Mouse (Mus musculus) cerebral cortex, adult 2 months (tissue): ENCODE data around the gene Phospho1.

ENCODE experiments used
- WGBS: fragments of 180-500 bp; shearing (Covaris S2); methylation state at CpG from one replicate; pipeline ENCODE4 v1.1.7; 2018; 5-methylcytosine and 5-hydroxymethylcytosine counted together

The Phospho1 gene

GRCm38 (mm10) chr11:95824071-95824876, at the start of gene Phospho1:
Gene Phospho1, plus strand, starts transcription at chr11:95824499.
- WGBS, result under 1% methylated on average over 65 of the region's 78 CpGs

DNA sequence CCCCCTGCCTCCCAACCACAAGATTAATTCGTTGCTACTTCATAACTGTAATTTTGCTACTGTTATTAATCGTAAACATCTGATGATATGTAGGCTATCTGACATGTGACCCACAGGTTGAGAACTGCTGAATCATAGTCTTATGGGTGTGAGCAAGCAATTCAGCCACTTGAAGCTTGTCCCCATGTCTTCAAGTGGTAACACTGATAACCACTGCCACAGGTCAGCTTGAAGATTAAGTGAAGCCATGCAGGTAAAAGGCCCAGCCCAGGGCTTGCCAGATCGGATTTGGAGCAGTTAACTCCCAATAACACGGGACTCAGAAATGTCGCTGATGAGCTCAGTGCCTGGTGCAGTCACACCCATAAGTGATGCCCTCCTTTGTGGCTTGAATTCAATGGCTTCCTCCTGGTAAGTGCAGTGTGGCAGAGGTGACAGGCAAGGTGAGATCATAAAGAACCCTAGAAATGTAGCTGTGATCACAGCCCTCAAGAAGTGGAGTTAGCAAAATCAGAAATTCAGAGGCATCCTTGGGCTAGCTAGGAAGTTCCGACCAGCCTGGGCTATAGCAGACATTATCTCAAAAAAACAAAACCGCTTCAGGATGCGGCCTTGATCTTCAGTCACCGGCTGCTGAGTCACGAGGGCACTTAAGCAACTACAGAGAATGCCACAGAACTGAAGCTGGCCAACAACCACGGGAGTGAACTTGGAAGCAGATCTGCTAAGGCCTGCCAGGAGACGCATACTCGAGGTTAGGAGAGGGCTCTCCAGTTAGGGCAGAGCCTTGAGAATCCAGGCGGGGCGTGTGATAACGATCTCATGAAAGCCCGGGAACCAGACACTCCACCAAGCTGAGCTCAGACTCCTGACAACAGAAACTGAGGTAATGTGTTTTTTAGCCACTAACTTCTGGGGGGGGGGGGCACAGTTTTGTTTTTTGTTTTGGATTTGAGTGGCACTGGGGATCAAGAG, 46.7 kb upstream of the Phospho1 start:
- 65% methylated on average over 17 of the region's 17 CpGs for WGBS

DNA sequence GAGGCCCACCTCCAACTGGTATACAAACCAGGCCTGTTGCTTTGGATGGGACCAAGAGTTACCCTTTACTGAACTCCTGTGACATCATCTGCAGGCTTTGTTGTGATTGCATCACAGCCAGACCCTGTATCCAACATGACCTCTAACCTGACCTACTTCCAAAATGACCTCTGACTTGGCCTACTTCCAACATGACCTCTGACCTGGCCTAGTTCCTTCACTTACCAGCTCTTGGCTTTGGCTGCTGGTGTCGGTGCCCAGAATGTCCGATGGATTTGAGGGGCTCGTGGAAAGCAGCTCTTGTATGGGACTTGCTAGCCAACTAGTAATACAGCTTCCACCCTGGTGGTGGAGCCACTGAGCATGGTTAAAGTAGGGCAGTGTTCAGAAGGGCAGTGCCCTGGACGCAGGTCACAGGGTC, 45.5 kb upstream of the Phospho1 start:
- WGBS, result 68% methylated on average over 4 of the region's 4 CpGs

DNA sequence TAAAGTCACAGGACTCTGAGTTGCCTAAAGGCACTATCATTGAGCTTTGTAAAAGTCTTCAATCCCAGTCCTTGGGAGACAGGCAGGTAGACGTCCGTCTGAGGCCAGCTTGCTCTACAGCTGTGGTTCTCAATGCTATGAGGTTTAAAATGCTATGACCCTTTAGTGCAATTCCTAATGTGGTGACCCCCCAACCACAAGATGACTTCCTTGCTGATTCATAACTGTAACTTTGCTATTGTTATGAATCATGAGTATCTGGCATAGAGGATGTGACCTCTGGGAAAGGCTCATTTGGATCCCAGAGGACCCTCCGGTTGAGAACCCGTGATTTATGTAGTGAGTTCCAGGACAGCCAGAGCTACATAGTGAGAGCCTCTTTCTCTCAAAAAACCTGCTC, 44.9 kb upstream of the Phospho1 start:
- 93% methylated on average over 4 of the region's 4 CpGs for WGBS

- 95% methylated on average over 8 of the region's 8 CpGs for WGBS
Observed at GRCm38 (mm10) chr11:95780480-95780879, 43.8 kb upstream of the Phospho1 start.

- WGBS, result 81% methylated on average over 11 of the region's 11 CpGs
Observed at GRCm38 (mm10) chr11:95781557-95781956, 42.7 kb upstream of the Phospho1 start.

DNA sequence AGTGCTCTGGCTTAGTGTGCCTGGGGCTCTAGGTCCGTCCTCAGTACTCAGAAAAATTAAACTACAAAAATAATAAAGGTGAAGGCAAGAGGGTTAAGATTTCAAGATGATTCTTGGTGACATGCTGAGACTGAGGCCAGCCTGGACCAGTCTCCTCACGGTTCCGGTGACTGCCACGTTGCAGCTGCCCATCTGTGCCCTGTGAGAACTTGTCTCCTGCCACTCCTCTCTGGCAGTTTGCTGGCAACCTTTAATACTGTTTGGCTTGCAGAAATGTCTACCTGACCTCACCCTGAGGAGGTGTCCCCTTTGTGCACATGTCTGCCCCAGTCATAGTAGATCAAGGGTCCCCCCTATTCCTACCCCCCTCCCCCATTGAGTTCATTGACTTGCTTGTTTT, 40.8 kb upstream of the Phospho1 start:
- 88% methylated on average over 4 of the region's 4 CpGs for WGBS

DNA sequence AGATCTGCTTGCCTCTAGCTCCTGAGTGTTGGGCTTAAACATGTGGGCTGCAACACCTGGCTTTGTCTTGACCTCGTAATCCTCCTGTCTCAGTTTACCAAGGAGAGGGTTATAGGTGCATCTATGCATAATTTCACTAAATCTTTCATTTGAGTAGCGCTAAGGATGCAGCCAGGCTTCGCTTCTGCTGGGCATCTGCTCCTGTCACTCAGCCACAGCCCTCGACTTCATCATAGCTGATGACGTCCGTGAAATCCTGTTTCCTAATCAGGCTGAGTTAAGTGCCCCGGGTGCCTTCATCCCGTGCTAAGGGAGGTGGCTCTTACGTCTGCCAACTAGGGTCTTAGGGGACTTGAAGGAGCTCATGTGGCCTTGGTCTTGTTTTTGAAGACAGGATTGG, 40.3 kb upstream of the Phospho1 start:
- 91% methylated on average over 9 of the region's 9 CpGs for WGBS

- 94% methylated on average over 4 of the region's 4 CpGs for WGBS
Observed at GRCm38 (mm10) chr11:95785675-95786074, 38.6 kb upstream of the Phospho1 start.

GRCm38 (mm10) chr11:95786511-95786910, 37.8 kb upstream of the Phospho1 start:
- WGBS, result 92% methylated on average over 6 of the region's 6 CpGs

DNA sequence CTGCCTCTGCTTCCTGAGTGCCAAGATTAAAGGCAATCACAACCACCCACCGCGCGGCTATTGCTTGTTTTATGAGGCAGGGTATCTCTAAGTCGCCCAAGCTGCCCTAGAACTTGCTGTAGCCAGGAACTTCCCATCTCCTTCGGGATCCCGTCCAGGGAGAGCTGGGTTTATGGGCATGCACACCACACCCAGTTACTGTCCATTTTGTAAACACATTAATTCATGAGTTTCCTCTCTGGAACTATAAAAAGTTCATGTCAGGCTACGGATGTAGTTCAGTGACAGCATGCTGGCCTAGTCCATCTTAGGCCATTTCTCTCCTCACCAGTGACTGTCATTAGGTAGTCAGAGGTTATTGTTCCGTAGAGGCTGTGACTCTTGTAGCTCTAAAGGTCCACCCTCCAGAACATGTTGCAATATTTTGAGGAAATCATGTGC, 34.8 kb upstream of the Phospho1 start:
- 79% methylated on average over 8 of the region's 8 CpGs for WGBS

- WGBS, result 56% methylated on average over 13 of the region's 13 CpGs
Observed at GRCm38 (mm10) chr11:95791787-95792186, 32.5 kb upstream of the Phospho1 start.

DNA sequence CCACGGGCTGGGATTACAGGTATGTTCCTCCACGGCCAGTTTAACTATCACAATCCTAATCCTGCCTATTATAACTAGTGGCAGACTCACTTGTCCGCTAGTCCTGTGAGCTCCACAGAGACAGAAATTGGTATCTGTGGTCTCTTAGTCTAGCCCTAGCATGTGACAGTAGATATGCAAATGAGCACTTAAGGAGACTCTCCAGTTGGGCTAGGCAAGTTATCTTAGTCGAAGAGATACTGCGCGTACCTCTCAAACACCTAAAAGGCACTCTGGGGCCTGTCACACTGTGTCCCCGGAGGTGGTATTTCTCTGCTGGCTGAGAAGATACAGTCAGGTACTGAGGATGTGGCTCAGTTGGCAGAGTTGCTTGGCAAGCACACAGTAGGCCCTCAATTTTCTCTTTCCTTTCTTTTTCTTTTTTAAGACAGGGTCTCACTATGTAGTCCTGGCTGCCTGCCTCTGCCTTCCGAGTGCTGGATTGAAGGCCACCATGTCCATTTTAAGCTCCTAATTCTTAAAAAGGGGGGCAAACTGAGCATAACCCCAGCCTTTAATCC, 31.3 kb upstream of the Phospho1 start:
- WGBS, result 96% methylated on average over 8 of the region's 8 CpGs

DNA sequence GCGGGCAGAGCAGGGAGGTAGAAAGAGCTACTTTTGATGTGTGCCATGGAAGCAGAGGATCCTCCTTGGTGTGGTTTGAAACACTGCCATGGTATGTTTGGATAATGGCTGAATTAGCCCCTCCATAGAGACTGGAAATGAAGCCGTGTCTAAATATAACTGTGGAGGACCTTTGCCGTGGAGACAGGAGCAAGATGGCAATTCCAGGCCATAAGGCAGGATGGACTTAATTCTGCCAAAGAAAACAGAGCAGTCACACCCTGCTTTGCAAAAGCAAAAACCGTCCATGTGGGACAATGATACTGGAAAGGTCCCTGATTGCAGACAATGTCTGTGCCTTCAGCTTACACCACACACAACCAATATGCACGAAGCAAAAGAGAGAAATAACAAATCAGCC, 30.1 kb upstream of the Phospho1 start:
- WGBS, result 68% methylated on average over 5 of the region's 5 CpGs

GRCm38 (mm10) chr11:95795582-95795981, 28.7 kb upstream of the Phospho1 start:
- WGBS, result 55% methylated on average over 5 of the region's 5 CpGs

DNA sequence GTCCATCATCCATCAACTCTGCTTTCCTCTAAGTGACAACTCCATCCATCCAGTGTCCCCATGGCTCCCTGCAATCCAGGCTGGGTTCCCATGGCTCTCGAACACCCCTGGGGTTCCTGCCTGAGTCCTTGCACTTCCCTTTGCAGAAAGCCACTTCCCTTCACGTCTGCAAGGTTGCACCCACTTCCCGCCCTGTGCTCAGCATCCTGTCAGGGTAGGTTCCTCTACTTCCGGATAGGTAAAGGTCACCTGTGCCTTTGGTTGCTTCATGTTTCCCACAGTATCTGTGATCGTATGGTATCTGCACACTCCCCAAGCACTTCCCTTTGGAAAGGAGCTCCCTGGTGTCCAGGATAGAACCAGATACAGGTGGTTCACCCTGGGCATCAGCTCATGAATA, 19.3 kb upstream of the Phospho1 start:
- 82% methylated on average over 5 of the region's 5 CpGs for WGBS

DNA sequence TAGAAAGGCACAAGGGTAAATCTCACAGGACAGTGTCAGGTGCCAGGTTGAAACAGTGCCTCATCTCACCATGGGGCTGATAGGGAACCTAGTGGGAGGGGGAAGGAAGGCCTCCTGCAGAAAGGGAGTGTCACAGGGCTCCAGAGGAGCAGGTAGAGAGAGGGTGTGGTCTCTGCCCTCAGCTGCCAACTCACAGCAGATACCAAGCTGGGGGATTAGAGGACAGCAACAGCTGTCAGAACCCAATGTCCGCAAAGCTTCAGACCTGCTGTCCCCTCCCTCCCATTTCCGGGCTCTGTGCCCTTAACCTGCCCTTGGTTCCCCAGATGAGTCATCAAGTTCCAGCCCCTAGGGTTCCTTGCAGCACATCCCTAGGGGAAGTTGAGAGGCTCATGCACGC, 18.8 kb upstream of the Phospho1 start:
- WGBS, result 68% methylated on average over 3 of the region's 3 CpGs

DNA sequence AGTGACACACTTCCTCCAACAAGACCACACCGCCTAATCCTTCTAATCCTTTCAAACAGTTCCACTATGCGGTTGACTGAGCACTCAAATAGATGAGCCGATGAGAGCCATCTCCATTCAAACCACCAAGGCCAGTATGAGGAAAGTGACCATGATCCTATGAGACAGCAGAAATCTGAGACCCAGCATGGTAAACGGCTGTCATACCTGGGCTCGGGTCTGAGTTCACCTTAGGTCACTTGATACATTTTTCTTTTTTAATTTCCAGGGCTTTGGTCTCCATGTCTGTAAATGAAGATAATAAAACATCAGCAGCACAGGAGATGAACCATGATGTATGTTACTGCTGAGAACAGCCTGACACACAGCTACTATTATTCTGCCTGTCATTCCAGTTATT, 16.4 kb upstream of the Phospho1 start:
- WGBS, result 93% methylated on average over 5 of the region's 5 CpGs

GRCm38 (mm10) chr11:95808448-95809011, 15.8 kb upstream of the Phospho1 start:
- WGBS, result 83% methylated on average over 5 of the region's 5 CpGs

DNA sequence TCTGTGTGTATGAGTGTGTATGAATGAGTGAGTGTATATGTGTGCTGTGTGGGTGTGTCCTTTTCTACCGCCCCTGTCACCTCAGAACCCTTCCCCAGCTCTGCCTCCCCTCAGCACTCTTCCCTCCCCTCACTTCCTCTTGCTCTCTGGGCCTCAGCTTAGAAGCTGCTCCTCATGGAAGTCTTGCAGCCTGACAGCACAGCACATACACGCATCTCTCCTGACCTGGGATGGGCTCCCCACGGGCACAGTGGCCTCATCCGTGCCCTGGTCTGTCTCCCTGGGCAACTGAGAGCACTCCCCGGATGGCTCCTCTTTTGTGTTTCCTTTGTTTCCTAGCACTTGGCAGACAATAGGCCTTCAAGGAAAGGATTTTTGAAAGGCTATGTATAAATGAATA, 14.7 kb upstream of the Phospho1 start:
- WGBS, result 51% methylated on average over 5 of the region's 5 CpGs

DNA sequence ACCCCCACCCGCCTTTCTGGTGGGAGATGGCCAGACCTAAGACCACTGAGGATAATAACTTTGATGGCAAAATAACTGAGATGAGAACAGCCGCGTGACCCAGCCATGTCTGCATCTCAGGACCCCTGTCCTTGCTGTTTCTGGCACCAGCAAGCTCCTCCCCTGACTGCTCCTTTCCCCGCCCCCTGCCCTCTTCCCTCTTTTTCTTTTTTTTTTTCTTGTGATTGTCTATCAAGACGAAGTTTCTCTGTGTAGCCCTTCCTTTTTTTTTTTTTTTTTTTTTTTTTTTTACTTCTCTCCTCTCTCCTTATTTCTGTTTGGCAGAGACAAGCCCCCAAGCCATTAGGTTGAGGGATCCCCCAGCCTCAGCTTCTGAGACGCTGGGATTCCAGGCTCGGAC, 13.5 kb upstream of the Phospho1 start:
- WGBS, result 86% methylated on average over 7 of the region's 7 CpGs

GRCm38 (mm10) chr11:95811741-95812140, 12.6 kb upstream of the Phospho1 start:
- WGBS, result 88% methylated on average over 6 of the region's 6 CpGs
